Mouse (Mus musculus) olfactory bulb, adult 2 months (tissue): Measurements from ENCODE around the gene Aco1.

Experiments
- CTCF ChIP-seq: fragments of 200-500 bp; IDR thresholded peaks from 2 replicates; pipeline ENCODE4 v1.5.1; 2012; ENCODE audit warnings: low read depth, mild to moderate bottlenecking, low read length, moderate library complexity; ENCODE audit not compliant: insufficient read depth
- POLR2A ChIP-seq: fragments of 200-500 bp; IDR thresholded peaks from 2 replicates; pipeline ENCODE4 v1.6.1; 2012; ENCODE audit warnings: mild to moderate bottlenecking, low read depth, low read length, moderate library complexity; ENCODE audit not compliant: insufficient read depth

DNA sequence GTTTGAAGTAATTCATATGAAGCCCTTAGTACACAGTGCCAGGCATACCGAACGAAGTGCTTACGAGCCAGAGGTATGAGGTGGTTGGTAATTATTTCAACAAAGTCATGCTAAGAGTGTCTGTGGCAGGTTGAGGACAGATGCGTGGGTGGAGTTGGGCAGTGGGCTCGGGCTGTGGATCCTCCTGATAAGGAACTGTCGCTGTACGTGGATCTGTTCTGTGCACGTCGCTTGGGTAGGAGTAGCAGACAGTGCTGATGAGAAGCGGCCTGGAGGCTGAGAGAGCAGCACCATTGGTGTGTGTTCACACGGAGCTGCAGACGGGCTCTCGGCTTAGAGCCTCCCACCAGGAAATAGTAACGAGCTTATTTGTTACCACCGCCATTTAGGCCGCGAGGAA is 35.7 kb downstream of the Aco1 start:
- TF ChIP-seq CTCF (no peak), POLR2A (no peak)
